Mouse (Mus musculus) liver, embryonic 12.5 days (tissue): ENCODE measurements around the gene Insr. TPM values are rescaled to one million over a fixed set of nuclear protein-coding genes. Genes with fewer than 3 reads are reported as not detected.

Experiments used
- microRNA-seq: library from miRNA; unstranded; fragments of <30 nt; microRNA quantifications from one replicate; pipeline ENCODE4, GENCODE M21; 2017
- polyA plus RNA-seq: library from polyadenylated mRNA; unstranded; fragments of >200 nt; fragmentation: Nextera tagmentation; extraction: Ambion mirVana; gene quantifications from 2 replicates; pipeline ENCODE4 v1.2.1, GENCODE M21; 2016

The Insr gene
- polyA plus RNA-seq, 1 experiment from 2014 or later: 20.1 TPM

Small RNA genes lying within 50 kb of the gene (microRNA-seq; reads per million reads assigned to microRNA genes)
- gene Gm25775: not detected

Other genes with a start within 250 kb of the Insr start
- gene A430078G23Rik, start 73.8 kb upstream of the Insr start, polyA plus RNA-seq: 0.81 and 0.87 TPM in 2 replicates
- gene Arhgef18, start 113.4 kb upstream of the Insr start, polyA plus RNA-seq: 4.1 and 4.4 TPM in 2 replicates
- gene Pex11g, start 188.1 kb upstream of the Insr start, polyA plus RNA-seq: 3.4 and 3.6 TPM in 2 replicates
- gene Tex45, start 191.2 kb upstream of the Insr start, polyA plus RNA-seq: 0.08 TPM in 1 of 2 replicates, not detected in the other
- gene Zfp358, start 213.5 kb upstream of the Insr start, polyA plus RNA-seq: 7.9 and 8.1 TPM in 2 replicates
- gene Mcoln1, start 220.8 kb upstream of the Insr start, polyA plus RNA-seq: 25.7 and 26.9 TPM in 2 replicates
- gene Pnpla6, start 235.8 kb upstream of the Insr start, polyA plus RNA-seq: 14.7 and 17.1 TPM in 2 replicates